Mouse (Mus musculus): ENCODE data around the gene Neil3. TPM values are rescaled to one million over a fixed set of nuclear protein-coding genes. Genes with fewer than 3 reads are reported as not detected.

Gene Neil3
- 1 to 10 TPM; 3.2 TPM for total RNA-seq (2021)

GRCm38 (mm10) chr8:53638495-53639171, at the start of gene Neil3:
TSS of gene Neil3 (minus strand) at chr8:53639065.
- peak; percentile 81 for DNase-seq
- intact Hi-C loops (cut with DNase I), result no loop called here

- DNase-seq, result peak; percentile 73
- intact Hi-C loops (cut with DNase I), result no loop called here
Measured at GRCm38 (mm10) chr8:53680846-53681245, 42.0 kb upstream of the Neil3 start.

- intact Hi-C loops (cut with DNase I), result no loop called here
- DNase-seq, result peak; percentile 74
Measured at GRCm38 (mm10) chr8:53663946-53664345, 25.1 kb upstream of the Neil3 start.

GRCm38 (mm10) chr8:53661436-53661835, 22.6 kb upstream of the Neil3 start:
- DNase-seq, result no peak
- intact Hi-C loops (cut with DNase I), result no loop called here

- intact Hi-C loops (cut with DNase I), result no loop called here
Measured at GRCm38 (mm10) chr8:53630618-53631017, 8.2 kb downstream of the Neil3 start.

GRCm38 (mm10) chr8:53628864-53629415, 9.9 kb downstream of the Neil3 start:
- DNase-seq, result no peak
- intact Hi-C loops (cut with DNase I), result no loop called here

More at GRCm38 (mm10) chr8:53630618-53631017, 8.2 kb downstream of the Neil3 start:
- DNase-seq, result no peak

- intact Hi-C loops (cut with DNase I), result no loop called here
- no peak for DNase-seq
Measured at GRCm38 (mm10) chr8:53623425-53623824, 15.4 kb downstream of the Neil3 start.

- no peak for DNase-seq
- intact Hi-C loops (cut with DNase I), result no loop called here
Measured at GRCm38 (mm10) chr8:53619196-53619595, 19.7 kb downstream of the Neil3 start.

- DNase-seq, result no peak
- intact Hi-C loops (cut with DNase I), result no loop called here
Measured at GRCm38 (mm10) chr8:53614288-53614646, 24.6 kb downstream of the Neil3 start.

GRCm38 (mm10) chr8:53613577-53614287, 25.1 kb downstream of the Neil3 start:
- no peak for DNase-seq
- intact Hi-C loops (cut with DNase I), result no loop called here

GRCm38 (mm10) chr8:53612297-53612696, 26.6 kb downstream of the Neil3 start:
- intact Hi-C loops (cut with DNase I), result no loop called here
- DNase-seq, result no peak

GRCm38 (mm10) chr8:53607040-53607439, 31.8 kb downstream of the Neil3 start:
- peak; percentile 4 for DNase-seq
- intact Hi-C loops (cut with DNase I), result no loop called here

- no peak for DNase-seq
- intact Hi-C loops (cut with DNase I), result no loop called here
Measured at GRCm38 (mm10) chr8:53604906-53605305, 34.0 kb downstream of the Neil3 start.

- no peak for DNase-seq
- intact Hi-C loops (cut with DNase I), result no loop called here
Measured at GRCm38 (mm10) chr8:53603672-53604071, 35.2 kb downstream of the Neil3 start.

GRCm38 (mm10) chr8:53600826-53601225, 38.0 kb downstream of the Neil3 start:
- no peak for DNase-seq
- intact Hi-C loops (cut with DNase I), result no loop called here

- DNase-seq, result no peak
- intact Hi-C loops (cut with DNase I), result no loop called here
Measured at GRCm38 (mm10) chr8:53600025-53600811, 38.6 kb downstream of the Neil3 start.

- intact Hi-C loops (cut with DNase I), result no loop called here
- DNase-seq, result no peak
Measured at GRCm38 (mm10) chr8:53598101-53598500, 40.8 kb downstream of the Neil3 start.

GRCm38 (mm10) chr8:53591777-53592176, 47.1 kb downstream of the Neil3 start:
- no peak for DNase-seq
- intact Hi-C loops (cut with DNase I), result no loop called here

GRCm38 (mm10) chr8:53573600-53573999, 65.3 kb downstream of the Neil3 start:
- DNase-seq, result no peak
- intact Hi-C loops (cut with DNase I), result no loop called here

GRCm38 (mm10) chr8:53566223-53566622, 72.6 kb downstream of the Neil3 start:
- no peak for DNase-seq
- intact Hi-C loops (cut with DNase I), result no loop called here

GRCm38 (mm10) chr8:53562441-53563040, 76.3 kb downstream of the Neil3 start:
- no peak for DNase-seq
- intact Hi-C loops (cut with DNase I), result no loop called here

Data from left cerebral cortex, postnatal 4 days (tissue).